Mouse (Mus musculus) embryonic fibroblast, embryonic 13.5 days (primary cell): ENCODE results near the gene D11Wsu47e.

Experiments used
- CTCF ChIP-seq: IDR thresholded peaks from 2 replicates; pipeline ENCODE4 v1.5.1; 2011; ENCODE audit warnings: mild to moderate bottlenecking, control low read depth, low read length, moderate library complexity, borderline replicate concordance; ENCODE audit not compliant: insufficient read depth
- POLR2A ChIP-seq: IDR thresholded peaks from 2 replicates; pipeline ENCODE4 v1.6.1; 2011; ENCODE audit warnings: low read depth, mild to moderate bottlenecking, control low read depth, low read length, moderate library complexity

DNA sequence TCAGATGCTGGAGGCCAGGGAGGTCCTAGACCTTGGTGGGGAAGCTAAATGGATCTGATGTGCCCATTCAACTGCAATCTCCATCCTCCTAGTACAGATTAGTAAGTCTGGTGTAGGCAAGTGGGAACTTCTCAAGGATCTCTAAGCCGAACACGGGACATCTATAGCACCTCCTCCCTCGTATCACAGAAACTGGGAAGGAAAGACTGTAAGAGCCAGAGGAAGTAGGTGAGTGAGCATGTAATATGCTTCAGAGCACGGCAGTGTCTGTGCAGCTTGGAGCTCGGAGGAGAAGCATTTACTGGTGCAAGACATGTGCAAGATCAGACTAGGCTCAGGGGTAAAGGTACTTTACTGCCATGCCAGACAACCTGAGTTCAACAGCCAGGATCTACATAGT is 15.4 kb upstream of the D11Wsu47e start:
- TF ChIP-seq POLR2A, result no peak
- no peak for TF ChIP-seq CTCF
